Mouse (Mus musculus) intestine, postnatal 0 days (tissue): ENCODE data around the gene Tjp2. TPM values are rescaled to one million over a fixed set of nuclear protein-coding genes. Genes with fewer than 3 reads are reported as not detected.

ENCODE experiments used
- ATAC-seq: fragments of 200-750 bp; cut with Nextera tagmentation; 2 replicates; pipeline ENCODE4 v1.8.0; 2017; ENCODE audit warnings: mild to moderate bottlenecking, moderate TSS enrichment, moderate library complexity
- H3K27ac ChIP-seq: fragments of 300-500 bp; sonication (generic); 2 replicates; pipeline ENCODE4 v1.5.1; 2014; ENCODE audit warnings: mild to moderate bottlenecking, low read depth, low read length, moderate library complexity
- H3K27me3 ChIP-seq: fragments of 300-500 bp; sonication (generic); replicated peaks from 2 replicates; pipeline ENCODE4 v1.6.1; 2014; ENCODE audit warnings: low read length, mixed read lengths; ENCODE audit not compliant: control insufficient read depth, insufficient read depth
- H3K36me3 ChIP-seq: fragments of 300-500 bp; sonication (generic); 2 replicates; pipeline ENCODE4 v1.6.1; 2014; ENCODE audit warnings: mild to moderate bottlenecking, moderate library complexity; ENCODE audit not compliant: control insufficient read depth, insufficient read depth
- H3K4me1 ChIP-seq: fragments of 300-500 bp; sonication (generic); replicated peaks from 2 replicates; pipeline ENCODE4 v1.6.1; 2014; ENCODE audit warnings: antibody characterized with exemption, low read length, mixed read lengths; ENCODE audit not compliant: control insufficient read depth, insufficient read depth
- H3K4me2 ChIP-seq: fragments of 300-500 bp; sonication (generic); replicated peaks from 2 replicates; pipeline ENCODE4 v1.6.1; 2014; ENCODE audit warnings: low read depth, mild to moderate bottlenecking, moderate library complexity
- H3K4me3 ChIP-seq: fragments of 300-500 bp; sonication (generic); 2 replicates; pipeline ENCODE4 v1.5.1; 2014; ENCODE audit warnings: low read depth, low read length
- H3K9ac ChIP-seq: fragments of 300-500 bp; sonication (generic); 2 replicates; pipeline ENCODE4 v1.6.1; 2014; ENCODE audit warnings: mild to moderate bottlenecking, low read depth, low read length
- H3K9me3 ChIP-seq: fragments of 300-500 bp; sonication (generic); 2 replicates; pipeline ENCODE4 v1.6.1; 2016; ENCODE audit warnings: mixed run types; ENCODE audit not compliant: control insufficient read depth
- CTCF ChIP-seq: sonication (generic); IDR thresholded peaks from 2 replicates; pipeline ENCODE4 v1.5.1; 2016; ENCODE audit warnings: low read depth, mild to moderate bottlenecking, control low read depth, antibody characterized with exemption, moderate library complexity
- WGBS: fragments of 180-500 bp; shearing (Covaris S2); extraction: QIAGEN DNeasy Blood & Tissue Kit; methylation state at CpG from one replicate; pipeline ENCODE4 v1.1.7; 2014; 5-methylcytosine and 5-hydroxymethylcytosine counted together
- polyA plus RNA-seq: library from polyadenylated mRNA; unstranded; fragments of >200 nt; fragmentation: Nextera tagmentation; extraction: Ambion mirVana; gene quantifications from 2 replicates; pipeline ENCODE4 v1.2.1, GENCODE M21; 2015

Tjp2 gene
- polyA plus RNA-seq, result 26.2 and 28.5 TPM in 2 replicates

GRCm38 (mm10) chr19:24224500-24225304 lies at the start of gene Tjp2:
TSS of gene Tjp2 (minus strand) at chr19:24225030.
- Histone ChIP-seq H3K9ac (peak within 1 kb of the TSS; percentile 87), H3K36me3 (no peaks in the 10 kb centered on the region), H3K4me3 (peak within 1 kb of the TSS; percentile 74), H3K4me2 (peak within 1 kb of the TSS; percentile 72), H3K27me3 (no peaks in the 10 kb centered on the region), H3K27ac (peak within 1 kb of the TSS; percentile 99), H3K9me3 (no peaks in the 10 kb centered on the region), H3K4me1 (no peaks in the 10 kb centered on the region)
- TF ChIP-seq CTCF, result peak; percentile 92
- WGBS, result under 1% methylated on average over 59 of the region's 59 CpGs
- peak; percentile 76 for ATAC-seq

- 64% methylated on average over 3 of the region's 3 CpGs for WGBS
Observed at GRCm38 (mm10) chr19:24274281-24274680, 49.5 kb upstream of the Tjp2 start.

GRCm38 (mm10) chr19:24271746-24272426 lies 47.1 kb upstream of the Tjp2 start:
- ATAC-seq, result peak; percentile 98
- Histone ChIP-seq H3K36me3 (peaks cover 4% of the 10 kb centered on the region), H3K4me2 (peak overlapping the region; percentile 51), H3K27ac (peak overlapping the region; percentile 73), H3K4me3 (0 out of 2 replicates have a peak overlapping the region, but pooled peaks have one; percentile 9), H3K9ac (peak overlapping the region; percentile 31; the same call in 1 of the 2 replicates), H3K27me3 (no peaks in the 10 kb centered on the region), H3K9me3 (no peaks in the 10 kb centered on the region), H3K4me1 (no peaks in the 10 kb centered on the region)
- WGBS, result 40% methylated on average over 16 of the region's 16 CpGs
- peak; percentile 95 for TF ChIP-seq CTCF

More at GRCm38 (mm10) chr19:24274281-24274680, 49.5 kb upstream of the Tjp2 start:
- H3K4me2 ChIP-seq, result no peak overlapping the region
- no peak overlapping the region for H3K9ac ChIP-seq
- H3K9me3 ChIP-seq, result no peaks in the 10 kb centered on the region
- no peaks in the 10 kb centered on the region for H3K4me1 ChIP-seq
- H3K36me3 ChIP-seq, result no peaks in the 10 kb centered on the region; the same call in 1 of the 2 replicates
- no peak overlapping the region for H3K4me3 ChIP-seq
- TF ChIP-seq CTCF, result no peak
- H3K27me3 ChIP-seq, result no peaks in the 10 kb centered on the region
- no peak overlapping the region for H3K27ac ChIP-seq
- ATAC-seq, result no peak

- peak overlapping the region; percentile 73 for H3K27ac ChIP-seq
- no peak overlapping the region for H3K9ac ChIP-seq
- H3K27me3 ChIP-seq, result no peaks in the 10 kb centered on the region
- no peaks in the 10 kb centered on the region for H3K9me3 ChIP-seq
- WGBS, result 30% methylated on average over 7 of the region's 7 CpGs
- TF ChIP-seq CTCF, result no peak
- peaks cover 7% of the 10 kb centered on the region for H3K36me3 ChIP-seq
- peak overlapping the region; percentile 51 for H3K4me2 ChIP-seq
- H3K4me1 ChIP-seq, result no peaks in the 10 kb centered on the region
- H3K4me3 ChIP-seq, result 0 out of 2 replicates have a peak overlapping the region, but pooled peaks have one; percentile 9
- ATAC-seq, result peak; percentile 79
Observed at GRCm38 (mm10) chr19:24271326-24271725, 46.5 kb upstream of the Tjp2 start.

- Histone ChIP-seq H3K4me2 (no peak overlapping the region), H3K27me3 (no peaks in the 10 kb centered on the region), H3K4me3 (no peak overlapping the region), H3K4me1 (0 out of 2 replicates have a peak, but pooled peaks cover 2% of the 10 kb centered on the region), H3K9me3 (no peaks in the 10 kb centered on the region), H3K9ac (no peak overlapping the region), H3K27ac (no peak overlapping the region), H3K36me3 (peaks cover 7% of the 10 kb centered on the region)
- no peak for TF ChIP-seq CTCF
- WGBS, result 52% methylated on average over 4 of the region's 4 CpGs
- ATAC-seq, result no peak
Observed at GRCm38 (mm10) chr19:24268531-24268930, 43.7 kb upstream of the Tjp2 start.
